Mouse (Mus musculus): Measurements from ENCODE around the gene Gtpbp10. TPM values are rescaled to one million over a fixed set of nuclear protein-coding genes. Genes with fewer than 3 reads are reported as not detected.

Gene Gtpbp10
- 16.6 TPM for polyA plus RNA-seq (2015; fragmentation: Illumina TruSeq; extraction: RNeasy Lipid Tissue Mini Kit (QIAGEN cat#74804); ENCODE audit: insufficient read depth, low replicate concordance)

GRCm38 (mm10) chr5:5559079-5559740, at the start of gene Gtpbp10:
Gene Gtpbp10 (minus strand): TSS chr5:5559538.

DNA sequence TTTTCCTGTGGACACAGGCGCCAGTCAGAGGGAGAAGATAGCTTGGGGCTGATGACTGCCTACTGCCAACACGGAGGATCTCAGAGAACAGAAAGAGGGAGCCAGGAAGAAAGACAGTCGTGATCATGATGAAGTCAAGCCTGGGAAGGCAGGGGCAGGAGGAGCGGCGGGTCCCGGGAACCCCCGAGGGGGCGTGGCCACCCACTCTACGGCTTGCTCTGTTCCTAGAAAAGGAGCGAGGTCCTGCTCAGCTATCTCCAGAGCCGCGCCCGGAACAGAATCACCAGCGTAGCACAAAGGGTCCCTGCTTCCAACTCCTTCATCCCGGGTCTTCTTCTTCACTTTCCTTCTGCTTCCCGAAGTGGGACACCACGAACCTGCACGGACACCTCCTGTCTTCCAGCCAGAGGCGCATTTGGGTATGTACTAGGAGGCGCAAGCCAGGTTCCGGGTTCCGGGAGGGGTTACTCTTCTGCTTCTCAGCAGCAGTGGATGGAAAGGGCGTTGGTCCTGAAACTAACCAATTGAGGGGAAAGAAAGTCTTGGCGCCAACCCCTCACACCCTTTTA, 14.5 kb upstream of the Gtpbp10 start, which contains the start of gene Gm8773:
TSS of gene Gm8773 (plus strand) at position 51 of the 569 bp plus-strand sequence.

DNA sequence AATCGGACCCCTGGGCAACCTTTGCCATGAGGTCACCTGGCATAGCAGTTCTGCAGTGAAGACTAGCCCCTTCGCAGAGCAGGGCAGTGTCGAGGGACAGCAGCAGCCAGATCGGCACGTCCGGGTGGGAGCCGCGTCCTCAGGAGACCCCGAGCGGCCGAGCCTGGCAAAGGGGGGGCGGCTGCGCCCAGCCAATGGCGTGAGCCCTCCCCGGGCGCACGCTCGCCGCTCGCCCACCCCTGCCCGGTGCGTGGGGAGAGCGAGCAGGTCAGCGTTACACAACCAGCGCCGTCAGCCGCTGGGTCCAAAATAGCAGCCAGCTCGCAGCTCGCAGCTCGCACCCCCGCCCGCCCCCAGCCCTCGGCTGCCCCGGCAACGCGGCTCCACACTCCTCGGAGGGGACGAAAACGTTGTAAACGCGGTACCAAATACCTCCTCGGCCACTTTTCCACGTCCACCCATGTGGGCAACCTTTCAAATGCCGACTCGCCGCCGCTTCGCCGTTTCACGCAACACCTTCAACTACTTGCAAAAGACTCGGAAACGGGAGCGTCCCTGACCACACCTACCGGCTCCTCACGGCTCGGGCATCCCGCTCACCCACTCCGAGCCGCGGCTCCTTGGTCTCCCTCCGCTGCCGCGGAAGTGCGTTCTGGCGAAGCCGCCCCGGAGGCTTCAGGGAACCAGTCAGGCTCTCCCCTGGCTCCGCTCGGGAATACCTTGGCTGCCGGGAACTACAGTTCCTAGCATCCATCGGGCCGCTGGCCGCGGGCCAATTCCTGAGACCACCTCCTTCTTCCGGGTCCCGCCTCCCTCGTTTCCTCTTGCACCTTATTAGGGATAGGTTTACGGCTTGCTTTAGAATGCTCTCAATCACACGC, 44.9 kb downstream of the Gtpbp10 start, which contains the start of gene Cldn12:
TSS of gene Cldn12 (minus strand) at position 763 of the 881 bp plus-strand sequence.

Other genes starting within 250 kb of the Gtpbp10 start
- 20.6 TPM for gene Cdk14, start 139.2 kb downstream of the Gtpbp10 start, polyA plus RNA-seq (2015; fragmentation: Illumina TruSeq; extraction: RNeasy Lipid Tissue Mini Kit (QIAGEN cat#74804); ENCODE audit: insufficient read depth, low replicate concordance)
- not detected for gene 1700015F17Rik, start 80.4 kb downstream of the Gtpbp10 start, polyA plus RNA-seq (2015; fragmentation: Illumina TruSeq; extraction: RNeasy Lipid Tissue Mini Kit (QIAGEN cat#74804); ENCODE audit: insufficient read depth, low replicate concordance)
- gene Cldn12, start 44.6 kb downstream of the Gtpbp10 start, polyA plus RNA-seq (2015; fragmentation: Illumina TruSeq; extraction: RNeasy Lipid Tissue Mini Kit (QIAGEN cat#74804); ENCODE audit: insufficient read depth, low replicate concordance) = 5.8 TPM
- gene Gm8773, start 14.3 kb upstream of the Gtpbp10 start, polyA plus RNA-seq (2015; fragmentation: Illumina TruSeq; extraction: RNeasy Lipid Tissue Mini Kit (QIAGEN cat#74804); ENCODE audit: insufficient read depth, low replicate concordance) = 0.88 TPM
- gene Cfap69, start 104.7 kb upstream of the Gtpbp10 start, polyA plus RNA-seq (2015; fragmentation: Illumina TruSeq; extraction: RNeasy Lipid Tissue Mini Kit (QIAGEN cat#74804); ENCODE audit: insufficient read depth, low replicate concordance) = 0.22 TPM
- gene Steap2, start 135.0 kb upstream of the Gtpbp10 start, polyA plus RNA-seq (2015; fragmentation: Illumina TruSeq; extraction: RNeasy Lipid Tissue Mini Kit (QIAGEN cat#74804); ENCODE audit: insufficient read depth, low replicate concordance) = 1.0 TPM
- not detected for gene Steap1, start 189.8 kb upstream of the Gtpbp10 start, polyA plus RNA-seq (2015; fragmentation: Illumina TruSeq; extraction: RNeasy Lipid Tissue Mini Kit (QIAGEN cat#74804); ENCODE audit: insufficient read depth, low replicate concordance)